In genomic region chr7:99393711-99394325, GRCm38 (mm10) we compare ENCODE assay signal across 9 mouse cellular contexts. TPM values are rescaled to one million over a fixed set of nuclear protein-coding genes. Genes with fewer than 3 reads are reported as not detected.
A peak's percentile ranks its signal among the peaks of the same experiment; 100 is the strongest.
DNase-seq lines count a peak whose midpoint lies in the region; ATAC-seq and TF ChIP-seq lines count a peak whose summit lies in the region.
"Had no signal": no experiment of that assay in that cellular context is flagged by ENCODE, and none has a peak within 500 bp of the region (broad histone marks: within the 10 kb centered on the region; RNA-seq: fewer than 3 reads in every experiment).

No protein-coding gene starts in this region.

- no peaks in the 10 kb centered on the region for H3K27me3 ChIP-seq in midbrain, postnatal 0 days (ENCODE audit: insufficient read depth, low read length)
- H3K27me3 ChIP-seq in heart, embryonic 12.5 days (replicated peaks) = no peaks in the 10 kb centered on the region

- no peak overlapping the region for H3K27ac ChIP-seq in midbrain, postnatal 0 days (ENCODE audit: low read depth, low read length)
- no peak overlapping the region for H3K27ac ChIP-seq in heart, embryonic 12.5 days (ENCODE audit: poor library complexity, severe bottlenecking)

- H3K9ac ChIP-seq in midbrain, postnatal 0 days (replicated peaks; ENCODE audit: low read length, poor library complexity, severe bottlenecking) = no peak overlapping the region
- H3K9ac ChIP-seq in heart, embryonic 12.5 days = no peak overlapping the region

- H3K4me1 ChIP-seq in midbrain, postnatal 0 days (ENCODE audit: insufficient read depth, low read length) = no peaks in the 10 kb centered on the region
- peaks cover 84% of the 10 kb centered on the region for H3K4me1 ChIP-seq in heart, embryonic 12.5 days (replicated peaks)

- peaks cover 21% of the 10 kb centered on the region for H3K36me3 ChIP-seq in midbrain, postnatal 0 days (ENCODE audit: insufficient read depth, low read length)
- H3K36me3 ChIP-seq in heart, embryonic 12.5 days = peaks cover 40% of the 10 kb centered on the region

- DNase-seq in cerebellum, adult 18-20 months = peak; percentile 66 to 71
- peak; percentile 29 for DNase-seq in urinary bladder, postnatal 25 days (ENCODE audit: low spot score)
- no peak for DNase-seq in urinary bladder, adult 2 months (ENCODE audit: low spot score)
- DNase-seq in left cerebral cortex, postnatal 4 days = peak; percentile 32
- no peak for DNase-seq in midbrain, postnatal 0 days (ENCODE audit: low spot score)
- DNase-seq in B cell, adult 2 months = no peak
- DNase-seq: adrenal gland, adult 8-10 months had no signal

- no peak overlapping the region for H3K4me3 ChIP-seq in midbrain, postnatal 0 days (ENCODE audit: low read depth, low read length)
- H3K4me3 ChIP-seq in heart, embryonic 12.5 days = no peak overlapping the region

- no peak for TF ChIP-seq CTCF in midbrain, postnatal 0 days (IDR thresholded peaks at IDR 0.05)

- 81% methylated on average over 13 of the region's 13 CpGs for WGBS in midbrain, postnatal 0 days
- 76% methylated on average over 13 of the region's 13 CpGs for WGBS in heart, embryonic 12.5 days

- intact Hi-C loops in left cerebral cortex, postnatal 4 days (cut with DNase I) = no loop called here

- H3K4me2 ChIP-seq in midbrain, postnatal 0 days (ENCODE audit: low read depth, low read length, poor library complexity, severe bottlenecking) = no peak overlapping the region
- H3K4me2 ChIP-seq in heart, embryonic 12.5 days = no peak overlapping the region

- ATAC-seq in cerebellum, adult (ENCODE audit: insufficient number of reproducible peaks, low FRiP score, low TSS enrichment) = no peak
- no peak for ATAC-seq in midbrain, postnatal 0 days (ENCODE audit: low FRiP score)
- no peak for ATAC-seq in heart, embryonic 12.5 days (ENCODE audit: insufficient number of reproducible peaks, low FRiP score)

- no peaks in the 10 kb centered on the region for H3K9me3 ChIP-seq in midbrain, postnatal 0 days (ENCODE audit: low read length)
- H3K9me3 ChIP-seq in heart, embryonic 12.5 days (replicated peaks) = no peaks in the 10 kb centered on the region

RNA-seq across cellular contexts. Expression of gene Gdpd5, which starts 12.6 kb away (rescaled TPM):
- polyA plus RNA-seq in urinary bladder, adult 2 months (2012; rRNA removed) = 15.8 and 20.9 TPM in 2 replicates
- 10 to 100 TPM; 54.4 to 63.0 TPM for total RNA-seq in left cerebral cortex, postnatal 4 days (2021)
- total RNA-seq in midbrain, postnatal 0 days (2014; rRNA removed) = 41.0 and 44.6 TPM in 2 replicates
- 25.9 and 26.0 TPM in 2 replicates for polyA plus RNA-seq in midbrain, postnatal 0 days (2015; fragmentation: Nextera tagmentation; extraction: Ambion mirVana)
- 28.5 and 28.8 TPM in 2 replicates for polyA plus RNA-seq in heart, embryonic 12.5 days (2016; fragmentation: Nextera tagmentation; extraction: Ambion mirVana)

RNA-seq across cellular contexts. Expression of gene Serpinh1, which starts 40.8 kb away (rescaled TPM):
- polyA plus RNA-seq in urinary bladder, adult 2 months (2012; rRNA removed) = 473 and 550 TPM in 2 replicates
- 10 to 100 TPM; 63.7 to 65.6 TPM for total RNA-seq in left cerebral cortex, postnatal 4 days (2021)
- 151 and 160 TPM in 2 replicates for total RNA-seq in midbrain, postnatal 0 days (2014; rRNA removed)
- 114 and 125 TPM in 2 replicates for polyA plus RNA-seq in midbrain, postnatal 0 days (2015; fragmentation: Nextera tagmentation; extraction: Ambion mirVana)
- polyA plus RNA-seq in heart, embryonic 12.5 days (2016; fragmentation: Nextera tagmentation; extraction: Ambion mirVana) = 1,302 and 1,316 TPM in 2 replicates

Comparison
In these comparisons a context has a peak if more than half of its experiments do, and no peak if none do; other contexts are left out.
1. DNase-seq: peak in cerebellum, adult 18-20 months (2 of 2), urinary bladder, postnatal 25 days (single experiment) and left cerebral cortex, postnatal 4 days (single experiment); none in urinary bladder, adult 2 months (single experiment), midbrain, postnatal 0 days (single experiment) and B cell, adult 2 months (0 of 2).